Mouse (Mus musculus) T-helper 2 cell (primary cell): Measurements from ENCODE around the gene Gm4201.
"Not testable (repeated sequence)": the region's sequence is repeated elsewhere in the genome, so short reads cannot be mapped to it uniquely, and the experiment has no call there.

Experiments
- in situ Hi-C: fragments of 300-600 bp; cut with MboI, MseI; formaldehyde crosslinking; loops from one replicate; pipeline ENCODE4 v1.15.1; 2025; ENCODE audit warnings: high pct_unique_total_duplicates

Gm4201 gene

GRCm38 (mm10) chr7:22565243-22565642, at the start of gene Gm4201:
Gm4201 (minus strand) TSS chr7:22565343.
- in situ Hi-C loops, result not testable (repeated sequence)

- in situ Hi-C loops, result not testable (repeated sequence)
Measured at GRCm38 (mm10) chr7:22588027-22588426, 22.9 kb upstream of the Gm4201 start, which contains the start of gene Gm4565. Gm4565 (minus strand) TSS chr7:22588127.

GRCm38 (mm10) chr7:22534787-22535186, 30.4 kb downstream of the Gm4201 start, which contains the start of gene Gm8677:
Gm8677 (minus strand) TSS chr7:22534887.
- in situ Hi-C loops, result not testable (repeated sequence)

- in situ Hi-C loops, result not testable (repeated sequence)
Measured at GRCm38 (mm10) chr7:22522667-22523066, 42.5 kb downstream of the Gm4201 start, which contains the start of gene Vmn1r152. Vmn1r152 (plus strand) TSS chr7:22522967.
